Mouse (Mus musculus) brown adipose tissue, adult 24 weeks (tissue): ENCODE measurements around the gene Dpf3. TPM values are rescaled to one million over a fixed set of nuclear protein-coding genes. Genes with fewer than 3 reads are reported as not detected.

ENCODE experiments used
- H3K27ac ChIP-seq: fragments of 200-500 bp; replicated peaks from 2 replicates; pipeline ENCODE4 v1.5.1; 2012; ENCODE audit warnings: low read depth, mild to moderate bottlenecking, low read length
- H3K4me1 ChIP-seq: fragments of 200-500 bp; 2 replicates; pipeline ENCODE4 v1.6.1; 2012; ENCODE audit warnings: low read length, mixed read lengths; ENCODE audit not compliant: control insufficient read depth, insufficient read depth, insufficient read length
- H3K4me3 ChIP-seq: fragments of 200-500 bp; 2 replicates; pipeline ENCODE4 v1.5.1; 2012; ENCODE audit warnings: low read depth, mild to moderate bottlenecking, low read length, moderate library complexity; ENCODE audit not compliant: insufficient read depth
- polyA plus RNA-seq: library from polyadenylated mRNA; stranded (reverse); fragments of >200 nt; gene quantifications from 2 replicates; pipeline ENCODE4 v1.2.4, GENCODE M21; 2012; ENCODE audit not compliant: missing spikeins, insufficient read depth, insufficient read length

Gene Dpf3
- polyA plus RNA-seq = 5.8 and 10.9 TPM in 2 replicates

DNA sequence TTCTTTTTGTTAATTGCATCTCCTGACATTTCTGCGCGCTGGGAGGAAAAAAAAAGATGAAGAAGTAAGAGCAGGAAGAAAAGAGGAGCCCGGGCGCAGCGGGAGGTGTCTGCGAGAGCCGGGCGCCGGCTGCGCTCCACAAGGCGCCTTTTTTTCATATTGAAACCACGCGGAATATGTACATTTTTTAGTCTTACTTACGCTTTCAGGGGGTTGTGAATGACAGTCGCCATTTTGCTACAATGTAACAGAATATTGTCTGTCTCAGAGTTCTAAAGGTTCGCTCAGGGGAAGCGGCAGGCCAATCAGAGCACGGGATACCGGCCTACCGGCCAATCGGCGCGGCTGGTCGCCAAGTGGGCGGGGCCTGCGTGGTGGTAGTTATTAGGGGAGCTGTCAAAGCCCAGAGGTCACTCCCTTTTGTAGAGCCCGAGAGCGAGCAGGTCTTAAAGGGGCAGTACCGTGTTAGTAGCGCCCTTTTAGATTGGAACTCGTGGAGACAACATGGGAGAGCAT, at the start of gene Dpf3:
Gene Dpf3 (minus strand): TSS at position 241 of the 516 bp plus-strand sequence.
- Histone ChIP-seq H3K27ac (peak within 1 kb of the TSS; percentile 46), H3K4me3 (peak within 1 kb of the TSS; percentile 73), H3K4me1 (no peaks in the 10 kb centered on the region)

DNA sequence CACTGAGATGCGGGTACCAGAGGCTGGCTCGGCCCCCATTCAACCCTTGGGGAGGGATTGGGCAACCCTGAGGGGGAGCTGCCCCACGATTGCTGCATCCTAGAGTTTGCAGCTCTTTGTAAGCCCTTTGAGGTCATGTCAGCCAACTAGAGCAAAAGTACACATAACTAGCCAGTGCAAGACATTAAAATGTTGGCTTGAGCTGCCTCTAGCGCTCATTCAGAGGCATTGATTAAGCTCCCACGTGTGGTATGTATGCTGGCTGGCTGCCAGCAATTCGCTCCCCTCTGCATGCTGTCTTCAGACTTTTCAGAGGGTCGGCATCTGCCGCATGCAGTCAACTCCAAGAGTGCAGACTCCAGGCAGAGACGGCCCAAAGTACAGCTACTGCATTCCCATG, 48.5 kb upstream of the Dpf3 start:
- no peak overlapping the region for H3K27ac ChIP-seq
- H3K4me3 ChIP-seq = no peak overlapping the region
- H3K4me1 ChIP-seq = peaks cover 5% of the 10 kb centered on the region; the same call in 1 of the 2 replicates

DNA sequence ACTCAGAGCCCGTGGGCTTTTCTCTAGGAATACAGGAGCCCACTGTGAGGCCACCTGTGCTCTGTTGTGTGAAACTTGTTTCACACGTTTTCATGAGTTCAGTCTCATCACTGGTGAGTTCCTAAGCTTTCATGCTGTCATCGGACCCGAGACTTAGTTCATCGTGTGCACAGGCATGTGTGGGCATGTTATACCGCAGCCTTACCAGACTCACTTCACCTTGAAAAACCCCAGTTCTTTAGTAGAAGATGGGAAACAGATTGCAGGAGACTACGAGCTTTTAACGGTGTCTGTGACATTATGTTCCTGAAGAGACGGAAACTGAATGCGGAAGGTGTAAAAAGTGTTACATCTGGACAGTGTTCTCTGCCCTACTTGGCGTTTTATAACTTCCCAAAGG, 47.9 kb upstream of the Dpf3 start:
- no peak overlapping the region for H3K4me3 ChIP-seq

DNA sequence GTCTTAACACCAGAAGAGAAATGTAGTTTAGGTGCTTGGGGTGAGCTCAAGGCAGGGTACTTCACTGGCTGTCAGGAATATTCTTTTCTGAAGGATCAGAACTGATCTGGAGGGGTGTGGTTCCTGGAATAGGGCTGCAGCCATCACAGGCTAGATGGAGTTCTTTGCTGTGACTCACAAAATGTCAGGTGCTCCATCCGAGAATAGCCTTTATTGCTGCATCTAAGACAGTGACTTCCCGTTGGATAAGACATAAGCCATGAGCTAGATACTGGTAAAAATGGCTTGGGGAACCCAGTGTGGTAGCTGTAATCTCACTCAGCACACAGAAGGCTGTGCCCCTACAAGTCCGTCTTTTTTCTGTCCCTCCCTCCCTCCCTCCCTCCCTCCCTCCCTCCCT, 46.7 kb upstream of the Dpf3 start:
- no peak overlapping the region for H3K27ac ChIP-seq
- H3K4me1 ChIP-seq = peaks cover 5% of the 10 kb centered on the region; the same call in 1 of the 2 replicates
- no peak overlapping the region for H3K4me3 ChIP-seq

More for the DNA sequence above, 47.9 kb upstream of the Dpf3 start:
- no peak overlapping the region for H3K27ac ChIP-seq
- peaks cover 5% of the 10 kb centered on the region; the same call in 1 of the 2 replicates for H3K4me1 ChIP-seq

DNA sequence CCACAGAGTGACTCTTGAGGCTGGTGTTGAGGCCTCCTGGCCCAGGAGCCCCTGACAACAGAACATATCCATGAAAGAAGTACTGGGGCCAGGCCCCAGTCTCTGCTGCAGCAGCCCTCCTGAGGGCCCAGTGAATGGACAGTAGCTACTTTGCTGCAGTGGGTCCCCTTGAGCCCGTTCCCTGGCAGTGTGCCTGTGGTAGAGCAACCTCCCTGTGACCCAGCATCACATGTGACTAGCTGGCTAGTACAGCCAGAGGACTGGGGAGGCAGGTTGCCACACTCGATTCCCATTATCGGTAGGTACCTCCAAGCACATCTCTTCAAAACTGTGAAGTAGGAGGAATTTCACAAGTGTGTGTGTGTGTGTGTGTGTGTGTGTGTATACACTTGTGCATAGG, 45.5 kb upstream of the Dpf3 start:
- Histone ChIP-seq H3K27ac (no peak overlapping the region), H3K4me1 (peaks cover 5% of the 10 kb centered on the region; the same call in 1 of the 2 replicates), H3K4me3 (no peak overlapping the region)

DNA sequence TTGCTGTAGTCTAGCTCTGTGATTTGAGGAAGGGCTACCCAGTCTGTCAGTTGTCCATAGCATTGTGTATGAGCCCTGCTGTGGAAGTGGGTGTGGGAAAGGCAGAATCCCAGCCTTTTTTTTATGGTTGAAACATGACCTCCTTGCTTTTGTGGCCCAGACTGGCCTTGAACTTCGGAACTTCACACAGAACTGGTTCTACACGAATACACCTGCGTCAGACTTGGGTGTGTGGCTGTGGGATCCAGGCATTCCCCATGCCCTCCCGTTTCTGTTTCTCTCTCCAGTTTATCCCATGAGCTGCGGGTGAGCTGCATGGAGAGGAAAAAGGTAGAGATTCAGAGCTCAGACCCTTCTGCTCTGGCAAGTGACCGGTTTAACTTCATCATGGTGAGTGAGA, 44.5 kb upstream of the Dpf3 start:
- Histone ChIP-seq H3K4me1 (peaks cover 5% of the 10 kb centered on the region; the same call in 1 of the 2 replicates), H3K4me3 (no peak overlapping the region), H3K27ac (no peak overlapping the region)

DNA sequence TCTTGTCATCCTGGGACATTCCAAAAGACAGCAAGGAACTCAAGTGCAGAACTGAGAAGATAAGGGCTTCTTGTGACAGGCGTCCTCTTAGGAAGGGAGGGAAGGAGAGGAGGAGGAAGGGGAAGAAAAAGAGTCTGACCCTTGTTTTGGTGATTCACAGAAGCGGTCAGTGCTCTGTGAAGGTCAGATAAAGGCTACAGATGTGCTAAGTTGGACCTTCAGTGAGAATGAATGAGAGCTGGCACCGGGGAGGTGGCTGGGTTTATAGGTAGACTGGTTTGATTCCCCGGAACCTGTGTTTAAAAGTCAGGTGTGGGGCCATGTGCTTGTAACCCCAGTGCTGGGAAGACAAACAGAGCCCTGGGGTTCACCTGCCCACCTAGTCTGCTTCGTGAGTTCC, 41.1 kb upstream of the Dpf3 start:
- H3K27ac ChIP-seq = no peak overlapping the region
- H3K4me1 ChIP-seq = 0 out of 2 replicates have a peak, but pooled peaks cover 2% of the 10 kb centered on the region
- H3K4me3 ChIP-seq = no peak overlapping the region

DNA sequence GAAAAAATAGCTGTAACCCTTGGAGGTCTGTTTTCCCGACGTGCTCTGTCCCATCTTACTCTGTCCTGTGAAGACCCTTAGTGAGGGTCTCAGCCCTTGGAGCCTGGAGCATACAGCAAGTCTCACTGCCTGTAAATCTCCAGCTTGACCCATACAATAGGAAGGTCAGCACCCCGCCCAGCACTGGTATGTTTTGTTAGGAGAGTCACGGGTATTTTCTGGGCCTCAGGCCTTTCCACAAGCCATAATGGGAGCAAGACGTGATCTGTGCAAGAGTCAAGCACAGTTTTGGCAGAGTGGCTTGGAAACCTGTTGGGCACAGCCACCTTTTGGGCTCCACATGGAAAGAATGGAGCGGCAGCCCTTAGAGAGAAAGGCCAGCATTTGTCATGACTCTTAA, 40.3 kb upstream of the Dpf3 start:
- H3K4me1 ChIP-seq = 0 out of 2 replicates have a peak, but pooled peaks cover 2% of the 10 kb centered on the region

DNA sequence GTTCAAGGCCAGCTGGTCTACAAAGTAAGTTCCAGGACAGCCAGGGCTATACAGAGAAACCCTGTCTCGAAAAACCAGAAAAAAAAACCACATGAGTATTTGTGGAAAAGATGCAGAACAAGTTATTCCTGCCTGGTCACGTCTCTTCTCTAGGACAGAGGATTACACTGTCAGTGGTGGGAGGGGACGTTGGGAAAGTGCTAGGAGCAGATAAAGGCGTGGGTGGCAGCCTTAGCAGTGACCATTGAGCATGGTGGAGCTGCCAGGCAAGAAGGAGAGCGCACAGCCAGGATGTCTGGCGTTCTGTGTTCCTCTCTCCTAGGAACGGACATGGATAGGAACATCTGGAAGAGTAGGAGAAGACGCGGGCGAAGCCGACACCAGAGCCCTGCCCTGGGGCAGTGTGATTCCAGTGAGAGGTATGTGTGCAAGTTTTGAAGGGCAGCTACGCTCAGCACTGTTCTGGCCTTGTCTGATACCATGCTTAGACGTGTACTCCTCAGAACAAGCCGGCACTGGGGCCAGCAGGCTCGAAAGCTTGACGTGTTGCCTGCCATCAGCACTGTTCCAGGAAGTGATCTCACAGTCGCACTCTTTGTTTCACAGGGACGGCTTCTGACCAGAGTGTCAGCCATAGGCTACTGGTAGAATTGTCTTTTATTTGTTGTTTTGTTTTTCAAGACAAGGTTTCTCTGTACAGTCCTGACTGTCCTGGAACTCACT, 38.5 kb upstream of the Dpf3 start:
- Histone ChIP-seq H3K4me3 (no peak overlapping the region), H3K4me1 (peaks cover 5% of the 10 kb centered on the region; the same call in 1 of the 2 replicates), H3K27ac (no peak overlapping the region)

More for the DNA sequence above, 40.3 kb upstream of the Dpf3 start:
- no peak overlapping the region for H3K27ac ChIP-seq
- H3K4me3 ChIP-seq = no peak overlapping the region

DNA sequence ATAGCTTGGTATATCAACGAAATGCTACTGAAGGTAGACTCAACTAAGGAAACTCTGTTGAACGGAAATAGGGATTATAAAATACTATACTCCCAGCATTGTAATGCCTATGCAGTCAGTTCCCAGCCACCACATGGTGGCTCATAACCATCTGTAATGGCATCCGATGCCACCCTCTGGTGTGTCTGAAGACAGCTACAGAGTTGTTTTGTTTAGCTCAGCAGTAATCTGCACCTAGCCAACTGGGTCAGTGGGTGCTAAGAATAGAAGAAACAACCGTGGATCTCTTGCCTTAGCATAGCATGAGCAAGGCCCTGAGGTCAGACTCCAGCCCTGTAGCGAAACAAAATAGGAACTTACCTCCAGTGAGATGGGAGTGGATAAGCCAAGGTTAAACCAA, 36.8 kb upstream of the Dpf3 start:
- Histone ChIP-seq H3K4me3 (no peak overlapping the region), H3K4me1 (peaks cover 5% of the 10 kb centered on the region; the same call in 1 of the 2 replicates), H3K27ac (no peak overlapping the region)

DNA sequence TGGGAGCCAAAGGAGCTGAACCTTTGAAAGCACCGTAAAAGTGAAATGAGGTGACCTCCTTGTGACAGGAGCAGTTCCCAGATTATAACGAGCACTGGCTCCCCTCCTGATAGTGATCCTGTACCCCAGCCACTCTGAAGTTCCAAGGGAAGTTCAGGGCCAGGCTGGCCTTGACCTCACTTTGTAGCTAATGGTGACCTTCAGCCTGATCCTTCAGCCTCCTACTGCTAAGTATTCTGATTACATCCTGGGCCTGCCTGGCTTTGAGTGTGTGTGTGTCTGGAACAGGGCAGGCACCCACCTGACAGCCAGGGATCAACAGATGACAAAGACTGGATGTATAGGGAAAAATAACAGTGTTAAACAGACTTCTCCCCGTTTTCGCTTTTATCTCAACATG, 36.4 kb upstream of the Dpf3 start:
- no peak overlapping the region for H3K4me3 ChIP-seq
- H3K4me1 ChIP-seq = peaks cover 5% of the 10 kb centered on the region; the same call in 1 of the 2 replicates

DNA sequence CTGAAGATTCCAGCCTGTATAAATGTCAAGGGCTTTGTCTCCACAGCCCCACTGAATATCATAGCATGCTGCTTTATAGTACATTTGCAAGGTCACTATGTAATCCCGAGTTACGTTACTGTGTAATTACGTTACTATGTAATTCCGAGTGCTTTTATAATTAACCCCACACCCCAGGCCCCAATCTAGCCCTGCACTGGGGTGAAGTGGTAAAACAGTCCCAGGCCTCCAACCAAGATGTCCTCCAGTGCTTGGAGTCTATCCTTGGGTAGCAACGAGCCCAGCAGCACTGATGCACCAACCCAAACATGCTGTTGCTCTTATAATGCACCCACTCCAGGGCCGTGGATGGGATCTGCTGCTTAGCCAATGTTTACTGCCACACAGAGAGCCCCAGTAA, 35.5 kb upstream of the Dpf3 start:
- no peak overlapping the region for H3K27ac ChIP-seq

More for the DNA sequence above, 36.4 kb upstream of the Dpf3 start:
- H3K27ac ChIP-seq = no peak overlapping the region

DNA sequence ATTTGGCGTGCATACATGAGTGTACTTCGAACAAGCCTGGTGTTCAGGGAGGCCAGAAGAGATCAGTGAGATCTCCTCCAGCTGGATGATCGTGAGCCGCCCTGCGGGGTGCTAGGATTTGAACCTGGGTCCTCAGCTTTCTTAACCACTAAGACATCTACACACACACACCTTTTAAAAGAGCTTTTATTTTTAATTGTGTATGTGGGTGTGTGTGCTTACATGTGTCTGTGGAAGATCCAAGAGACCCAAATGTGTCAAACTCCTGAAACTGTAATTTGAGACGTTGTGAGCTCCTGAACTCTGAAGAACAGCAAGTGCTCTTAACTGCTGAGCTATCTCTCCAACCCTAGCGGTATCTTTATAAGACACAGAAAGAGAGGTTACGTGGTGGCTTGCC, 33.6 kb upstream of the Dpf3 start:
- Histone ChIP-seq H3K4me3 (peak overlapping the region; percentile 68), H3K27ac (no peak overlapping the region), H3K4me1 (peaks cover 5% of the 10 kb centered on the region; the same call in 1 of the 2 replicates)

More for the DNA sequence above, 35.5 kb upstream of the Dpf3 start:
- Histone ChIP-seq H3K4me3 (no peak overlapping the region), H3K4me1 (peaks cover 5% of the 10 kb centered on the region; the same call in 1 of the 2 replicates)

DNA sequence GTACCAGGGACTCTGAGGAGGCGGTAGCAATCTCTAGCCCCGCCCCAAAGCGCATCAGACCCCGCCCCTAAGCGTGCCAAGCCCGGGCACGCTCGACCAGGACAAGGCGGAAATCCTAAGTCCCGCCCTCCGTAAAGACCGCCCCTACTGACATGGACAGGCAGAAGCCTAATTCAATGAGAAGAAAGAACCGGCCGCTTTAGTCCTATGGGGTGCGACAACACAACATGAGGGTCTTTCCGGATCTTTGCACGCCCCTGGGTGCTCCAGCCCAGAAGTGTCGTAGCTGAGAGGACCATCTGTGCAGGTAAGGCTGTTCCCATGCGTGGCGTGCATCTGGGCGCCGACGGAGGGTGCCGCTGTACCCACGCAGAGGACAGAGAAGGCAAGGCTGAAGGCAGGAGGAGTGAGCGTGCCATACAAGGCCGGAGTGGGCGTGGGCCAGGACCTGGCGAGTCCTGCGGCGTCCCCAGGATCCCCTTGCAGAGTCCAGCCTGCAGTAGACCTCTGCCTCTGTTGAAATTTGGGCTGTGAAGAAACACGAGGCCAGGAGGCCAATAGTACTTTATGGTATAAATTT, 32.9 kb upstream of the Dpf3 start, which contains the start of gene Dcaf4:
Gene Dcaf4 (plus strand): TSS at position 156 of the 580 bp plus-strand sequence.
- Histone ChIP-seq H3K27ac (no peak within 1 kb of the TSS), H3K4me1 (peaks cover 5% of the 10 kb centered on the region; the same call in 1 of the 2 replicates), H3K4me3 (peak within 1 kb of the TSS; percentile 68)

DNA sequence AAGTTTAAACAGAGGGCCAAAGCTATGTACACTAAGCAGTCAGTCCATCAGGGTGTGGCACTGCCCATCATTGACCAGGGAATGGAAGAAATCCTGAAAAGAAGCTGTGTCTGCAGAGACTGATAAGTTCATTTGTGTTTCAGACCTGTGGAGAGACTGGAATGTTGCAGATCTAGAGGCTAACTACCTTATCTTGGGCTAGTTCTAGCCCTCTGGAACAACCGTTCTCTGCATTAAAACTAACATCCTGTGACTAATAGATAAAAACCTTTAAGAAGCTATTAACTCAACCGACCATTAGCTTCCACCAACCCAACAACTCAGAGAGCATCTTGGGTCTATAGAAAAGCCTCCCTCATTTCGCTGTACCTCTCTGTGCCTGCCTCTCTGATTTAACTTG, 30.1 kb upstream of the Dpf3 start:
- Histone ChIP-seq H3K4me1 (peaks cover 7% of the 10 kb centered on the region; the same call in 1 of the 2 replicates), H3K4me3 (no peak overlapping the region), H3K27ac (no peak overlapping the region)
